Mouse (Mus musculus) embryonic fibroblast, embryonic 13.5 days (primary cell): Measurements from ENCODE around the gene Irgm1.

Source experiments
- CTCF ChIP-seq: IDR thresholded peaks from 2 replicates; pipeline ENCODE4 v1.5.1; 2011; ENCODE audit warnings: mild to moderate bottlenecking, control low read depth, low read length, moderate library complexity, borderline replicate concordance; ENCODE audit not compliant: insufficient read depth
- POLR2A ChIP-seq: IDR thresholded peaks from 2 replicates; pipeline ENCODE4 v1.6.1; 2011; ENCODE audit warnings: low read depth, mild to moderate bottlenecking, control low read depth, low read length, moderate library complexity

- no peak for TF ChIP-seq POLR2A
- TF ChIP-seq CTCF = no peak
These were observed 30.3 kb downstream of the Irgm1 start for GRCm38 (mm10) chr11:48841213-48841612.
